Mouse (Mus musculus) liver, embryonic 11.5 days (tissue): Measurements from ENCODE around the gene Clba1. TPM values are rescaled to one million over a fixed set of nuclear protein-coding genes. Genes with fewer than 3 reads are reported as not detected.

Experiments
- ATAC-seq: fragments of 200-750 bp; cut with Nextera tagmentation; replicated peaks from 2 replicates; pipeline ENCODE4 v1.8.0; 2017; ENCODE audit warnings: moderate number of reproducible peaks, mild to moderate bottlenecking, moderate TSS enrichment, moderate library complexity; ENCODE audit not compliant: low FRiP score
- DNase-seq: peaks from one replicate; pipeline ENCODE4 v3.0.0-alpha.2; 2017; ENCODE audit warnings: low spot score
- H3K27ac ChIP-seq: fragments of 300-500 bp; sonication (generic); 2 replicates; pipeline ENCODE4 v1.5.1; 2014; ENCODE audit warnings: mild to moderate bottlenecking, low read depth, low read length, control low read depth
- H3K27me3 ChIP-seq: fragments of 300-500 bp; sonication (generic); replicated peaks from 2 replicates; pipeline ENCODE4 v1.6.1; 2014; ENCODE audit warnings: low read length, mixed read lengths; ENCODE audit not compliant: control insufficient read depth, insufficient read depth
- H3K36me3 ChIP-seq: fragments of 300-500 bp; sonication (generic); 2 replicates; pipeline ENCODE4 v1.6.1; 2014; ENCODE audit warnings: mild to moderate bottlenecking, low read length, moderate library complexity, mixed read lengths; ENCODE audit not compliant: control insufficient read depth, insufficient read depth
- H3K4me1 ChIP-seq: fragments of 300-500 bp; sonication (generic); replicated peaks from 2 replicates; pipeline ENCODE4 v1.6.1; 2014; ENCODE audit warnings: low read length, mixed read lengths; ENCODE audit not compliant: control insufficient read depth, insufficient read depth
- H3K4me2 ChIP-seq: fragments of 300-500 bp; sonication (generic); 2 replicates; pipeline ENCODE4 v1.6.1; 2014; ENCODE audit warnings: mild to moderate bottlenecking, control low read depth, moderate library complexity
- H3K4me3 ChIP-seq: fragments of 300-500 bp; sonication (generic); 2 replicates; pipeline ENCODE4 v1.5.1; 2014; ENCODE audit warnings: low read depth, low read length, control low read depth
- H3K9ac ChIP-seq: fragments of 300-500 bp; sonication (generic); 2 replicates; pipeline ENCODE4 v1.6.1; 2014; ENCODE audit warnings: low read depth, low read length, control low read depth
- H3K9me3 ChIP-seq: fragments of 300-500 bp; sonication (generic); 2 replicates; pipeline ENCODE4 v1.6.1; 2016; ENCODE audit warnings: low read length, inconsistent platforms, mixed read lengths; ENCODE audit not compliant: control insufficient read depth
- WGBS: fragments of 180-500 bp; shearing (Covaris S2); extraction: QIAGEN DNeasy Blood & Tissue Kit; methylation state at CpG from one replicate; pipeline ENCODE4 v1.1.7; 2014; 5-methylcytosine and 5-hydroxymethylcytosine counted together
- polyA plus RNA-seq: library from polyadenylated mRNA; unstranded; fragments of >200 nt; fragmentation: Nextera tagmentation; extraction: Ambion mirVana; gene quantifications from 2 replicates; pipeline ENCODE4 v1.2.1, GENCODE M21; 2014

The Clba1 gene
- polyA plus RNA-seq, 1 experiment from 2014 or later: 2.2 TPM

- no peaks in the 10 kb centered on the region for H3K9me3 ChIP-seq
- no peak overlapping the region for H3K27ac ChIP-seq
- H3K4me1 ChIP-seq: no peaks in the 10 kb centered on the region
- 0 out of 2 replicates have a peak, but pooled peaks cover 2% of the 10 kb centered on the region for H3K27me3 ChIP-seq
- ATAC-seq: no peak
- no peak for DNase-seq
- no peak overlapping the region for H3K4me2 ChIP-seq
- H3K36me3 ChIP-seq: no peaks in the 10 kb centered on the region
- 59% methylated on average over 7 of the region's 7 CpGs for WGBS
- H3K9ac ChIP-seq: no peak overlapping the region
- no peak overlapping the region for H3K4me3 ChIP-seq
Observed at GRCm38 (mm10) chr12:112854610-112855333, 46.0 kb downstream of the Clba1 start.

DNA sequence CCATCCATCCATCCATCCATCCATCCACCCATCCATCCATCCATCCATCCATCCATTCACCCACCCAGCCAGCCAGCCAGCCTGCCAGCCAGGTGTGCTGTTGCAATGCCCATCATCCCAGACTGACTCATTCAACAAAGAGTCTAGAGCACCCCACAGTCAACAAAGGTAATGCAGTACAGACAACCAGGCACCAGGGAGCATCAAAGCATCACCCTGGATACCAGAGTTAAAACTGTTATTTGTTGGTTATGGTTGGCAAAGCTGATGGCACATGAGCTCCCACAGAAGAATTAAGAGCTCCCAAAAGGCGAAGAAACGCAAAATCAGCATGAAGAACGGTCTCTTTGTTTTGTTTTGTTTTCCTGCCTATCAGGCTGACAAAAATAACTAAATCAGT, 47.6 kb downstream of the Clba1 start:
- H3K9ac ChIP-seq: no peak overlapping the region
- DNase-seq (no peak), ATAC-seq (no peak)
- WGBS: 87% methylated on average over 3 of the region's 3 CpGs
- no peak overlapping the region for H3K27ac ChIP-seq
- 0 out of 2 replicates have a peak, but pooled peaks cover 2% of the 10 kb centered on the region for H3K27me3 ChIP-seq
- H3K4me3 ChIP-seq: no peak overlapping the region
- no peaks in the 10 kb centered on the region for H3K4me1 ChIP-seq
- H3K36me3 ChIP-seq: no peaks in the 10 kb centered on the region
- no peaks in the 10 kb centered on the region for H3K9me3 ChIP-seq
- no peak overlapping the region for H3K4me2 ChIP-seq

- 55% methylated on average over 9 of the region's 9 CpGs for WGBS
Observed at GRCm38 (mm10) chr12:112857021-112857925, 48.5 kb downstream of the Clba1 start.

DNA sequence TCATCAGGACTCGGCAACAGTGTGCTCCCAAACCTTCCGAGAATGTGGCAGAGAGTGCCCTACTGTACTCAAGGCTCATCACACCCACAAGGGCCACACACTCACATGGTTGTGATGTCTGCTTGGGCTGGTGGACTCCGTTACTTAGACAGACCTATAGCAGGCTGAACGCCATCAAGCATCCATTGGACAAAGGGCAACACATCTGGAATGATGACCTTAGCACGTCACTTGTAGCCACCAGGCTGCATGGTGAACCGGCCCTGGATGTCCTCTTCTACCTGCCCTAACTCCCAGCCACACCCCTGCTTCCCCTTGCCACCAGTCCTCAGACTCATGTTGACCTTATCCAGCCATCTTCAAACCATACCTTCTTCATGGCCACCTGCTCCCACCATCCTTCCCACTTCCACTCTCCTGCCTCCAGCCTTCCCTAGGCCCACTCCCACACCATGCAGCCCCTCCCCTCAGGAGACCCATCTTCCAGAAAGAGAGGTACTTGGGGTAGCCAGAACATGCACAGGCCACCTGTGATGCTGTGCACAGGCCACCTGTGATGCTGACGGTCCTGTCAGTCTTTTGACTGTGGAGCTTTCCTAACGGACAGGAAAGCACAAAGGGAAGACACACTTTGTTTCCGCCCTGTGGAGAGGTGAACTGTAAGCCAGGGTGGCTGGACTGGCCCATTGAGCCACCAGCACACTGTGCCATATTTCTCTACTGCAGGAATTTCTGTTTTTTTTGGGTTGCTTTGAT, 50.0 kb downstream of the Clba1 start:
- no peak overlapping the region for H3K4me3 ChIP-seq
- no peaks in the 10 kb centered on the region for H3K36me3 ChIP-seq
- 75% methylated on average over 9 of the region's 9 CpGs for WGBS
- no peaks in the 10 kb centered on the region for H3K27me3 ChIP-seq
- DNase-seq: no peak
- no peaks in the 10 kb centered on the region for H3K4me1 ChIP-seq
- ATAC-seq: no peak
- H3K4me2 ChIP-seq: no peak overlapping the region
- H3K9me3 ChIP-seq: no peaks in the 10 kb centered on the region
- no peak overlapping the region for H3K9ac ChIP-seq
- no peak overlapping the region for H3K27ac ChIP-seq

More at GRCm38 (mm10) chr12:112857021-112857925, 48.5 kb downstream of the Clba1 start:
- Histone ChIP-seq H3K4me1 (no peaks in the 10 kb centered on the region), H3K27me3 (no peaks in the 10 kb centered on the region), H3K36me3 (no peaks in the 10 kb centered on the region), H3K4me3 (no peak overlapping the region), H3K9ac (no peak overlapping the region), H3K9me3 (no peaks in the 10 kb centered on the region), H3K27ac (no peak overlapping the region), H3K4me2 (no peak overlapping the region)
- DNase-seq (no peak), ATAC-seq (no peak)

DNA sequence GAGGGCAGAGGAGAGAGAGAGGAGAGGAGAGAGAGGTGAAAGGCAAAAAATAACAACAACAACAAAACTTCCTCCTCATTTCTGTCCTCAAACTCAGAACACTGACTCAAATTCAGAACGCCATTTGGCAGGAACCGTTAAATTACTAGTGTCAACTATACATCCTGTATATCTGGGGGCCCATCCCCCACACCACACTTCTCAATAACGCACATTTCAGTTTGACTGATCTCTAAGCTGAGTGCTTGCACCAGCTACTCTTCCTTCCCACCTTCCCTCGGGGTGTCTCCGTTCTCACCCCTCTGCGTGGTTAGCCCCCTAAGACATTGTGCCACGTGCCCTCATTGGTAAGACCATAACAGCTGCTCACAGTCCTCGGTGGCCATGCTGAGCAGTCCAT, 51.2 kb downstream of the Clba1 start:
- H3K27me3 ChIP-seq: no peaks in the 10 kb centered on the region
- 58% methylated on average over 8 of the region's 8 CpGs for whole genome bisulfite sequencing
- H3K9ac ChIP-seq: no peak overlapping the region
- no peaks in the 10 kb centered on the region for H3K4me1 ChIP-seq
- no peak overlapping the region; the same call in none of the 2 replicates for H3K4me2 ChIP-seq
- no peak for DNase-seq
- H3K36me3 ChIP-seq: no peaks in the 10 kb centered on the region
- H3K9me3 ChIP-seq: no peaks in the 10 kb centered on the region
- H3K4me3 ChIP-seq: no peak overlapping the region
- no peak for ATAC-seq
- H3K27ac ChIP-seq: no peak overlapping the region

DNA sequence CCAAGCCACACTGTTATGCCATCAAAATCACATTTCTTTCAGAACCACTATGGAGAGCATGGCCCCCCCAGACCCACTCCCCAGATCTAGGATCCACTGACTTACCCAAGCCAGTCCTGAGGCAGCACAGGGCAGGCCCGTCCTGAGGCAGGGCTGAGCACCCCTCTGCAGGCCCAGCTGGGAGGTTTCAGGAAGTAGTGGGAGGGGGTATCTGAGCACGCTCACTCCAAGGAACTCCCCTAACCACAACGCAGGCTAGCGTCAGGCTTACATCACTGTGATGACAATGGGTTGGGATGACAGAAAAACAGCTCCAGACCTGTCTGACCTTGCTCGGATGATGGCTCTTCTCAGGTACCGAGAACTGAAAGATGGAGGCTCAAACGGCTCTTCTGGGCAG, 52.0 kb downstream of the Clba1 start:
- 48% methylated on average over 7 of the region's 7 CpGs for WGBS

GRCm38 (mm10) chr12:112861911-112862321, 53.2 kb downstream of the Clba1 start:
- Histone ChIP-seq H3K4me1 (no peaks in the 10 kb centered on the region), H3K27ac (no peak overlapping the region), H3K27me3 (no peaks in the 10 kb centered on the region), H3K9ac (no peak overlapping the region), H3K36me3 (no peaks in the 10 kb centered on the region), H3K4me2 (no peak overlapping the region), H3K4me3 (no peak overlapping the region), H3K9me3 (no peaks in the 10 kb centered on the region)
- ATAC-seq (no peak), DNase-seq (no peak)
- 66% methylated on average over 9 of the region's 9 CpGs for WGBS

More for the DNA sequence above, 52.0 kb downstream of the Clba1 start:
- no peak overlapping the region for H3K4me2 ChIP-seq
- DNase-seq: no peak
- H3K9me3 ChIP-seq: no peaks in the 10 kb centered on the region
- no peaks in the 10 kb centered on the region for H3K27me3 ChIP-seq
- no peak for ATAC-seq
- H3K9ac ChIP-seq: no peak overlapping the region
- H3K4me3 ChIP-seq: no peak overlapping the region
- H3K27ac ChIP-seq: no peak overlapping the region
- no peaks in the 10 kb centered on the region for H3K4me1 ChIP-seq
- no peaks in the 10 kb centered on the region for H3K36me3 ChIP-seq

DNA sequence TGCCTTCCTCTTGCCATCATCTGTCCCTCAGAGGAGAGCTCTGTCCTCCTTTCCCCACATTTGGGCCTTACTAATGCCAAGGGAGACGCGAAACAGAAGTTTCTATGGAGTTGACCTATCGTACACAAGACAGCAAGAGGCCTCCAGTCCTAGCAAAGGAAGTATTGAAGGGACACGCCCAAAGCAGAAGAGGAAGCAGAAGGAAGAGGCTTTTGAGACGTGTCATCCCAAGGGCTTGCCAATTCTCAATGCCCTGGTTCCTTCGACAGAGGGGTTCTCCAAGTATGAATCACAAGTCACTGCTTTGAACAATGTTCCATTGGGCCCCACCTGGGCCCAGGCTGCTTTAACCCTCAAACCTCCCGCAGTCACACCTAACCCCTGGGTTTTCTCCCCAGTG, 56.1 kb downstream of the Clba1 start:
- Histone ChIP-seq H3K27ac (no peak overlapping the region), H3K9me3 (no peaks in the 10 kb centered on the region), H3K36me3 (no peaks in the 10 kb centered on the region), H3K4me3 (no peak overlapping the region), H3K4me1 (peaks cover 3% of the 10 kb centered on the region), H3K9ac (no peak overlapping the region), H3K27me3 (peaks cover 4% of the 10 kb centered on the region; the same call in 1 of the 2 replicates), H3K4me2 (no peak overlapping the region)
- 59% methylated on average over 7 of the region's 7 CpGs for WGBS
- ATAC-seq (no peak), DNase-seq (no peak)
